Mouse (Mus musculus) brown adipose tissue, adult 24 weeks (tissue): Measurements from ENCODE around the gene 5031410I06Rik. TPM values are rescaled to one million over a fixed set of nuclear protein-coding genes. Genes with fewer than 3 reads are reported as not detected.
"Not testable (repeated sequence)": the region's sequence is repeated elsewhere in the genome, so short reads cannot be mapped to it uniquely, and the experiment has no call there.

ENCODE experiments used
- H3K27ac ChIP-seq: fragments of 200-500 bp; replicated peaks from 2 replicates; pipeline ENCODE4 v1.5.1; 2012; ENCODE audit warnings: low read depth, mild to moderate bottlenecking, low read length
- H3K4me1 ChIP-seq: fragments of 200-500 bp; 2 replicates; pipeline ENCODE4 v1.6.1; 2012; ENCODE audit warnings: low read length, mixed read lengths; ENCODE audit not compliant: control insufficient read depth, insufficient read depth, insufficient read length
- H3K4me3 ChIP-seq: fragments of 200-500 bp; 2 replicates; pipeline ENCODE4 v1.5.1; 2012; ENCODE audit warnings: low read depth, mild to moderate bottlenecking, low read length, moderate library complexity; ENCODE audit not compliant: insufficient read depth
- polyA plus RNA-seq: library from polyadenylated mRNA; stranded (reverse); fragments of >200 nt; gene quantifications from 2 replicates; pipeline ENCODE4 v1.2.4, GENCODE M21; 2012; ENCODE audit not compliant: missing spikeins, insufficient read depth, insufficient read length

Gene 5031410I06Rik
- not detected in 2 replicates for polyA plus RNA-seq

GRCm38 (mm10) chr5:26105262-26105661, at the start of gene 5031410I06Rik:
TSS of gene 5031410I06Rik (minus strand) at chr5:26105362.
- not testable (repeated sequence) for H3K4me3 ChIP-seq, H3K4me1 ChIP-seq, H3K27ac ChIP-seq

- Histone ChIP-seq H3K4me3 (no peak overlapping the region), H3K4me1 (no peaks in the 10 kb centered on the region)
Observed at GRCm38 (mm10) chr5:26142891-26143290, 37.7 kb upstream of the 5031410I06Rik start.

GRCm38 (mm10) chr5:26121321-26121720, 16.2 kb upstream of the 5031410I06Rik start, which contains the start of gene Gm10220:
TSS of gene Gm10220 (minus strand) at chr5:26121421.
- not testable (repeated sequence) for H3K27ac ChIP-seq, H3K4me1 ChIP-seq, H3K4me3 ChIP-seq

More at GRCm38 (mm10) chr5:26142891-26143290, 37.7 kb upstream of the 5031410I06Rik start:
- no peak overlapping the region for H3K27ac ChIP-seq

- not testable (repeated sequence) for H3K4me1 ChIP-seq, H3K4me3 ChIP-seq, H3K27ac ChIP-seq
Observed at GRCm38 (mm10) chr5:26089191-26089590, 16.0 kb downstream of the 5031410I06Rik start, which contains the start of gene Gm10471. TSS of gene Gm10471 (minus strand) at chr5:26089291.

- H3K27ac ChIP-seq, H3K4me3 ChIP-seq, H3K4me1 ChIP-seq: not testable (repeated sequence)
Observed at GRCm38 (mm10) chr5:26079023-26079422, 26.1 kb downstream of the 5031410I06Rik start.

GRCm38 (mm10) chr5:26070716-26071115, 34.4 kb downstream of the 5031410I06Rik start:
- no peaks in the 10 kb centered on the region for H3K4me1 ChIP-seq
- no peak overlapping the region for H3K4me3 ChIP-seq
- H3K27ac ChIP-seq = no peak overlapping the region

GRCm38 (mm10) chr5:26058481-26058880, 46.7 kb downstream of the 5031410I06Rik start, which contains the start of gene Gm7347:
TSS of gene Gm7347 (minus strand) at chr5:26058581.
- H3K27ac ChIP-seq, H3K4me3 ChIP-seq, H3K4me1 ChIP-seq: not testable (repeated sequence)

Other genes starting within 250 kb of the 5031410I06Rik start
- gene Gm21663, start 163.0 kb downstream of the 5031410I06Rik start, polyA plus RNA-seq = not detected in 2 replicates
- not detected in 2 replicates for gene Gm21671, start 150.9 kb downstream of the 5031410I06Rik start, polyA plus RNA-seq
- not detected in 2 replicates for gene Gm21680, start 132.7 kb downstream of the 5031410I06Rik start, polyA plus RNA-seq
- not detected in 2 replicates for gene Gm21698, start 116.7 kb downstream of the 5031410I06Rik start, polyA plus RNA-seq
- gene Gm1979, start 100.6 kb downstream of the 5031410I06Rik start, polyA plus RNA-seq = not detected in 2 replicates
- gene Gm5862, start 82.4 kb downstream of the 5031410I06Rik start, polyA plus RNA-seq = not detected in 2 replicates
- gene Speer4a, start 65.8 kb downstream of the 5031410I06Rik start, polyA plus RNA-seq = not detected in 2 replicates
- not detected in 2 replicates for gene Gm7347, start 46.8 kb downstream of the 5031410I06Rik start, polyA plus RNA-seq
- gene Gm10471, start 16.1 kb downstream of the 5031410I06Rik start, polyA plus RNA-seq = not detected in 2 replicates
- gene Gm10220, start 16.1 kb upstream of the 5031410I06Rik start, polyA plus RNA-seq = not detected in 2 replicates
- not detected in 2 replicates for gene Gm7361, start 152.3 kb upstream of the 5031410I06Rik start, polyA plus RNA-seq